Mouse (Mus musculus) MEL (cell line): ENCODE data around the gene Ola1.

Experiments used
- CHD1 ChIP-seq: IDR thresholded peaks from 2 replicates; pipeline ENCODE4 v1.6.1; 2012; ENCODE audit warnings: low read depth, mild to moderate bottlenecking, inconsistent platforms, low read length, improper control_type of control experiment
- MAFK ChIP-seq: IDR thresholded peaks from 2 replicates; pipeline ENCODE4 v1.6.1; 2011; ENCODE audit warnings: low read depth, mild to moderate bottlenecking, low read length, improper control_type of control experiment, borderline replicate concordance
- POLR2A ChIP-seq, 2 experiments: IDR thresholded peaks; 2 replicates each; pipeline ENCODE4 v1.6.1; 2011 to 2012; ENCODE audit warnings: low read length in 2 of 2, mild to moderate bottlenecking in 2 of 2, control low read depth in 1 of 2, improper control_type of control experiment in 1 of 2, low read depth in 1 of 2, moderate library complexity in 1 of 2; ENCODE audit not compliant: control insufficient read depth in 1 of 2, insufficient read depth in 1 of 2, poor library complexity in 1 of 2
- POLR2AphosphoS5 ChIP-seq: IDR thresholded peaks from 2 replicates; pipeline ENCODE4 v1.6.1; 2012; ENCODE audit warnings: low read depth, borderline replicate concordance, mild to moderate bottlenecking, inconsistent platforms, low read length, moderate library complexity, mixed read lengths
- RAD21 ChIP-seq: IDR thresholded peaks from 2 replicates; pipeline ENCODE4 v1.6.1; 2011; ENCODE audit warnings: mild to moderate bottlenecking, low read depth, low read length, improper control_type of control experiment
- TBP ChIP-seq: IDR thresholded peaks from 2 replicates; pipeline ENCODE4 v1.8.0; 2011; ENCODE audit warnings: low read depth, low read length, improper control_type of control experiment

GRCm38 (mm10) chr2:73081861-73082260, 136.9 kb downstream of the Ola1 start:
- TF ChIP-seq TBP: no peak
- no peak for TF ChIP-seq POLR2A (IDR thresholded peaks at IDR 0.05; ENCODE audit: control insufficient read depth in 1 of 2, insufficient read depth in 1 of 2, low read depth in 1 of 2, low read length in 2 of 2, poor library complexity in 1 of 2)
- TF ChIP-seq RAD21: no peak
- TF ChIP-seq POLR2AphosphoS5: no peak
- no peak for TF ChIP-seq MAFK
- TF ChIP-seq CHD1: no peak
